Mouse (Mus musculus) kidney, adult 2 months (tissue): ENCODE data around the gene Saysd1.

Source experiments
- CTCF ChIP-seq: fragments of 200-500 bp; conservative IDR thresholded peaks from 2 replicates; pipeline ENCODE4 v1.5.1; 2011; ENCODE audit warnings: low read depth, mild to moderate bottlenecking, control low read depth, low read length, moderate library complexity, mixed read lengths; ENCODE audit not compliant: insufficient read depth, insufficient read length
- POLR2A ChIP-seq: fragments of 200-500 bp; IDR thresholded peaks from one replicate; pipeline ENCODE4 v1.6.1; 2011; ENCODE audit warnings: low read depth, low read length, control low read depth

GRCm38 (mm10) chr14:20172509-20172908, 34.2 kb upstream of the Saysd1 start:
- no peak for TF ChIP-seq CTCF
- no peak for TF ChIP-seq POLR2A
